Mouse (Mus musculus) midbrain, postnatal 0 days (tissue): Measurements from ENCODE around the gene Ifi213. TPM values are rescaled to one million over a fixed set of nuclear protein-coding genes. Genes with fewer than 3 reads are reported as not detected.
"Not testable (repeated sequence)": the region's sequence is repeated elsewhere in the genome, so short reads cannot be mapped to it uniquely, and the experiment has no call there.

Experiments
- ATAC-seq: fragments of 200-750 bp; cut with Nextera tagmentation; 2 replicates; pipeline ENCODE4 v1.8.0; 2017; ENCODE audit warnings: moderate number of reproducible peaks, mild to moderate bottlenecking, moderate TSS enrichment, moderate library complexity; ENCODE audit not compliant: low FRiP score
- DNase-seq: peaks from one replicate; pipeline ENCODE4 v3.0.0-alpha.2; 2015; ENCODE audit warnings: low spot score
- H3K27ac ChIP-seq: fragments of 300-500 bp; sonication (generic); 2 replicates; pipeline ENCODE4 v1.5.1; 2014; ENCODE audit warnings: low read depth, mild to moderate bottlenecking, low read length, mixed read lengths
- H3K27me3 ChIP-seq: fragments of 300-500 bp; sonication (generic); 2 replicates; pipeline ENCODE4 v1.6.1; 2014; ENCODE audit warnings: low read length, control low read depth, mixed read lengths; ENCODE audit not compliant: insufficient read depth
- H3K36me3 ChIP-seq: fragments of 300-500 bp; sonication (generic); 2 replicates; pipeline ENCODE4 v1.6.1; 2014; ENCODE audit warnings: low read length, control low read depth, mixed read lengths; ENCODE audit not compliant: insufficient read depth
- H3K4me1 ChIP-seq: fragments of 300-500 bp; sonication (generic); 2 replicates; pipeline ENCODE4 v1.6.1; 2014; ENCODE audit warnings: mild to moderate bottlenecking, control low read depth, antibody characterized with exemption, low read length, mixed read lengths; ENCODE audit not compliant: insufficient read depth
- H3K4me2 ChIP-seq: fragments of 300-500 bp; sonication (generic); 2 replicates; pipeline ENCODE4 v1.6.1; 2014; ENCODE audit warnings: low read depth, mild to moderate bottlenecking, low read length, mixed read lengths; ENCODE audit not compliant: poor library complexity, severe bottlenecking
- H3K4me3 ChIP-seq: fragments of 300-500 bp; sonication (generic); 2 replicates; pipeline ENCODE4 v1.5.1; 2014; ENCODE audit warnings: low read depth, mild to moderate bottlenecking, low read length, moderate library complexity
- H3K9ac ChIP-seq: fragments of 300-500 bp; sonication (generic); replicated peaks from 2 replicates; pipeline ENCODE4 v1.6.1; 2014; ENCODE audit warnings: mild to moderate bottlenecking, low read length, moderate library complexity, mixed read lengths; ENCODE audit not compliant: poor library complexity, severe bottlenecking
- H3K9me3 ChIP-seq: fragments of 300-500 bp; sonication (generic); 2 replicates; pipeline ENCODE4 v1.6.1; 2016; ENCODE audit warnings: low read length, control low read depth
- CTCF ChIP-seq: IDR thresholded peaks from 2 replicates; pipeline ENCODE4 v1.5.1; 2016; ENCODE audit warnings: antibody characterized with exemption, mild to moderate bottlenecking
- WGBS: fragments of 180-500 bp; shearing (Covaris S2); extraction: QIAGEN DNeasy Blood & Tissue Kit; methylation state at CpG from one replicate; pipeline ENCODE4 v1.1.7; 2014; 5-methylcytosine and 5-hydroxymethylcytosine counted together
- polyA plus RNA-seq: library from polyadenylated mRNA; unstranded; fragments of >200 nt; fragmentation: Nextera tagmentation; extraction: Ambion mirVana; gene quantifications from 2 replicates; pipeline ENCODE4 v1.2.1, GENCODE M21; 2015
- total RNA-seq: library from RNA; depleted of rRNA; stranded (reverse); fragments of >200 nt; gene quantifications from 2 replicates; pipeline ENCODE4 v1.2.3, GENCODE M21; 2014; rRNA removed

Ifi213 gene
- total RNA-seq = 0.22 TPM in 1 of 2 replicates, not detected in the other
- polyA plus RNA-seq = not detected in 2 replicates

DNA sequence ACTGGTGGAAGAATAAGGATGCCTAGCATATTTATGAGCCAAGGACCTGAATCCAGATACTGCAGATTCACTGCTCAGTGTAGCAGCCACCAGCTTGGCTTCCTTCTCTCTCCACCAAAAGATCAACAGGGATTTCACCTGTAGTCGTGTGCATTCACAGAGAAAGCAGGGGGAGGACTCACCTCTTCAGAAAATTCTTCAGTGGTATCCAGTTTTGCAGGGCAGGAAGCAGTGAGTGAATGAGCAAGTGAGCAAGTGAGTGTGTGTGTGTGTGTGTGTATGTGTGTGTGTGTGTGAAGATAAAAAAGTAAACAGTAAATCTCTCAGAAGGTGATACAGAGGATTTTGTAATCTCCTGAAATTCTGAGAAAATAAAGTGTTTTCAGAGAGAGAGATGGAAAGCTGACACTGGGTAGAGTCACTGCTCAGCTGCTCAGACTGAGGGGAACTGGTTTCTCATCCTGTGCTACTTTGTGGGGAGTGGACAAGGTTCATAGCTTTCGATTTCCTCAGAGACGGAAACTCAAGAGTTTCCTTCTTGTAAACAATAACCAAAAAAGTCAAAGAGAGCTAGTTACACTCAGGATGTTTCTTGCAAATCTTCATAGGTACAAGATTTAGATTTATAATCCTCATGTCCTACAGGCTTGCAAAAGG, at the start of gene Ifi213:
Gene Ifi213, minus strand, starts transcription at position 437 of the 657 bp plus-strand sequence.
- H3K27ac ChIP-seq, DNase-seq, H3K9me3 ChIP-seq, H3K9ac ChIP-seq, ATAC-seq, H3K4me3 ChIP-seq, H3K27me3 ChIP-seq, H3K4me1 ChIP-seq, H3K4me2 ChIP-seq, H3K36me3 ChIP-seq: not testable (repeated sequence)
- 80% methylated on average over 3 of the region's 3 CpGs for WGBS

DNA sequence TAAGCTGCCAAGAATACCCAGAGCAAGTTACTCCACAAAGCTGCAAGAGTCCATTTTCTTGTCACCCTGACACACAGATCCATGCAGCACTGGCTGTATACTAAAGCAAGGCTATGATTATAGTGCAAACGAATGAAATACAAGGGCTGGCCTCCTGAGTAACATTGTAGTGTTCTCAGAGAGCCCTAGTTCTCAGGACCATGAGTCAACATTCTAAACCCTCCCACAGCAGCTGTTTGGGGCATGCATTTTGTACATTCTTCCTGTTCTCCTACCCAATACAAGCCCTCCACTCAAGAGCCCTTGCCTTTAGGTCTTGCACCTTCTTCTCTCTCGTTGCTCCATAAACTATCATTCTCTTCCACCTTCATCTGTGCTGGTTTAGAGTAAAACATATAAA, 46.3 kb upstream of the Ifi213 start:
- Histone ChIP-seq H3K36me3 (no peaks in the 10 kb centered on the region), H3K4me3 (no peak overlapping the region), H3K4me1 (no peaks in the 10 kb centered on the region), H3K27ac (no peak overlapping the region), H3K27me3 (no peaks in the 10 kb centered on the region), H3K9me3 (no peaks in the 10 kb centered on the region), H3K9ac (no peak overlapping the region), H3K4me2 (no peak overlapping the region)
- DNase-seq = no peak
- ATAC-seq = no peak
- TF ChIP-seq CTCF = no peak
- WGBS = 84% methylated on average over 2 of the region's 2 CpGs

DNA sequence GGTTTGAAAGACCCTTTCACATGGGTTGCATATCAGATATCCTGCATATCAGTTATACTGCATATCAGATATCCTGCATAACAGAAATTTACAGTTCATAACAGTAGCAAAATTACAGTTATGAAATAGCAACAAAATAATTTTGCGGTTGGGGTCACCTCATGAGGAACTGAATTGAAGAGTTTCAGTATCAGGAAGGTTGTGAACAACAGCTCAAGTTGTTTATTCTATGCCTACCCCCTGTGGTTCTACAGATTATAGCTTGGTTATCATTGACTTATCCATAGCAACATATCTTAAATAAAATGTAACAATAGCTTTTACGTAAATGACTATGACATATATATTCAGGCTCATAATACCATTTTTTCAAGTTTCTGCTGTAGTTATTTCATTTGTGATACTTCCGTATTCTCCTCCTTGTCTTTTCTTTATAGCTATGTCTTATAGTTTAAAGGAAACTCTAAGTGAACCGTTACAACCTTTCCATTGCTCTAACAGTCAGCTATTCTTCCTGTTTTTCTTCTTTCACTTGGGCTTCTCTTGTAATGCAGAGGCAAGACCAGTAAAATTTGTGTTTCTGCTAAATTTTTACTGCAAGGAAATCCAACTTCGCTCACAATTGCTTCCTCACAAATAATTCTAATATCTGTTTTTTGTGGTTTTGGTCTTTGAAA, 35.0 kb upstream of the Ifi213 start:
- H3K9ac ChIP-seq = no peak overlapping the region
- no peak overlapping the region for H3K4me3 ChIP-seq
- no peak overlapping the region for H3K4me2 ChIP-seq
- ATAC-seq = no peak
- no peak for TF ChIP-seq CTCF
- no peaks in the 10 kb centered on the region for H3K9me3 ChIP-seq
- no peaks in the 10 kb centered on the region for H3K4me1 ChIP-seq
- H3K27me3 ChIP-seq = no peaks in the 10 kb centered on the region
- H3K36me3 ChIP-seq = no peaks in the 10 kb centered on the region
- DNase-seq = no peak
- 92% methylated on average over 5 of the region's 5 CpGs for WGBS
- no peak overlapping the region for H3K27ac ChIP-seq

DNA sequence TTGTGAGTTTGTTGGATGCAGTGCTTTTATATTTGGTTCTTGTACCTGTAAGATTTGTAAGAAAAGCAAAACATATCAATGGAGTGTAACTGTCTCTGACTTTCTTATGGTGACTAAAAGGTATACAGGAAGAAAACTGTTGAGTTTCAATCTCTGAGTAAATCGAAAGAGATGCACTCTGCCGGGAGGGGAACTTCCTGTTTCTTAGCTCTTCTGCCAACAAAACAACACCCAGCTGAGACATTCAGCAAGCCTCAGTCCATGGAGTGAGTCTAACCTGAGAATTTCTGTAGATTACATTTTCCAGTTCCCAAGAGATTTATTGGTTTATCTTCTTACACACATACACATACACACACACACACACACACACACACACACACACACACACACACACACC, 31.5 kb upstream of the Ifi213 start, which contains the start of gene Ifi209:
Gene Ifi209, plus strand, starts transcription at position 296 of the 400 bp plus-strand sequence.
- H3K36me3 ChIP-seq, H3K4me2 ChIP-seq, DNase-seq, H3K27me3 ChIP-seq, H3K9me3 ChIP-seq, H3K9ac ChIP-seq, H3K4me3 ChIP-seq, ATAC-seq, H3K27ac ChIP-seq, H3K4me1 ChIP-seq: not testable (repeated sequence)
- WGBS = 83% methylated on average over 2 of the region's 2 CpGs

DNA sequence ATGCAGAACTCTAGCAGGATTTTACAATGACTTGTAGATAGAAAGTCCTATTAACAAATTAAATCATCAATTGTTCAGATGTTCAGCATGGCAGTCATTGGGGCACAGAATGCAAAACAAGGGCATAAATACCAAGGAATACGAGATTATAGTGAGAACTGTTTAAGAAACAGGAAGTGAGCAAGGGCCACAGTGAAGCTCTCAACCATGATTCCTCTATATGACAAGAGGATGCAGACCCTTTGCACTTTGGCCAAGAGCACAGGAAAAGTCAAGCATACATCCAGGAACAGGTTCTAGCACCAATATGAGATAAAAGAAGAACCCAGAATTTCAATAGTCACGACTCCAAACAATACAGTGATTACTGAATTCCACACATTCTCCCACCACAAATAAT, 27.6 kb upstream of the Ifi213 start:
- TF ChIP-seq CTCF = no peak
- 77% methylated on average over 2 of the region's 2 CpGs for WGBS
- no peak for ATAC-seq

DNA sequence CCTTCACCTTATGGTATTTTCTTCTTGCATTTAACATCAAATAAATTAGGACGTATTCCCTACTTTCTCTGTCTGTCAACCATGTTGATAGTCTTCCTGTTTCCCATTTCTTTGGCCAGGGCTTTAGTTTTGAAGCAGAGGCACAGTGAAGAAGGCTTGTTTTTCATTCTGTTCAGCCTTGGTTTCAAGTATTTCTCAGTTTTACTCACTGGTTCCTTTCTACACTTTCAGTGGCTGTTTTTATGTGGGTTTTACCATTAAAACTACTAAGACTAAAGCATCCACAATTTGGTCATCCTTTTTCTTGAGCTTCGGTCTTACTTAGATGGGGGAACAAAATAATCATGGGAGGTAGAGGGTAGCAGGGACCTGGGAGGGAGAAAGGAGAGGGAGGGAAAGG, 25.0 kb upstream of the Ifi213 start:
- DNase-seq = no peak
- Histone ChIP-seq H3K9ac (no peak overlapping the region), H3K4me2 (no peak overlapping the region), H3K36me3 (no peaks in the 10 kb centered on the region), H3K27ac (no peak overlapping the region), H3K9me3 (no peaks in the 10 kb centered on the region), H3K4me3 (no peak overlapping the region), H3K27me3 (no peaks in the 10 kb centered on the region), H3K4me1 (no peaks in the 10 kb centered on the region)
- 86% methylated on average over 2 of the region's 2 CpGs for WGBS
- ATAC-seq = no peak
- TF ChIP-seq CTCF = no peak

More for the DNA sequence above, 27.6 kb upstream of the Ifi213 start:
- no peaks in the 10 kb centered on the region for H3K9me3 ChIP-seq
- H3K36me3 ChIP-seq = no peaks in the 10 kb centered on the region
- no peaks in the 10 kb centered on the region for H3K4me1 ChIP-seq
- DNase-seq = no peak
- H3K4me3 ChIP-seq = no peak overlapping the region
- no peaks in the 10 kb centered on the region for H3K27me3 ChIP-seq
- no peak overlapping the region for H3K4me2 ChIP-seq
- H3K27ac ChIP-seq = no peak overlapping the region
- H3K9ac ChIP-seq = no peak overlapping the region

DNA sequence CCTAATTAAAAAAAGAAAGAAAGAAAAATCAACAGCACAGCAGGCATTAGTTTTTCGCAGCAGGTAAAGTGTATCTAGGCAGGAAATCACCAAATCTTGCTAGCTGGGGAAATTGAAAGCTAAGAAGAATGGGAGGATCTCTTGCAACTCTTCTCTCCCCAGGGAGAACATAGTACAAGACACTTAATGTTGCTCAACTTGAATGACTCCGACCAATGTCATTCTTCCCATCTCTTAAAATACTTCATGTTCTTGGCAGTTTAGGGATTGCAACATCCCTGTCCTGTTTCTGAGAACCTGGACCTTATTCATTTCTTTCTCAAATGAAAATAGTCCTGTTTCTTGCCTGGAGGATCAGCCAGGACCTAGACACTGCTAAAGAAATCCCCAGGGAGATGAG, 23.1 kb upstream of the Ifi213 start:
- WGBS = 80% methylated on average over 2 of the region's 2 CpGs
- not testable (repeated sequence) for H3K9ac ChIP-seq, H3K9me3 ChIP-seq, H3K4me1 ChIP-seq, H3K4me2 ChIP-seq, H3K27me3 ChIP-seq, ATAC-seq, H3K27ac ChIP-seq, H3K4me3 ChIP-seq, DNase-seq, H3K36me3 ChIP-seq

DNA sequence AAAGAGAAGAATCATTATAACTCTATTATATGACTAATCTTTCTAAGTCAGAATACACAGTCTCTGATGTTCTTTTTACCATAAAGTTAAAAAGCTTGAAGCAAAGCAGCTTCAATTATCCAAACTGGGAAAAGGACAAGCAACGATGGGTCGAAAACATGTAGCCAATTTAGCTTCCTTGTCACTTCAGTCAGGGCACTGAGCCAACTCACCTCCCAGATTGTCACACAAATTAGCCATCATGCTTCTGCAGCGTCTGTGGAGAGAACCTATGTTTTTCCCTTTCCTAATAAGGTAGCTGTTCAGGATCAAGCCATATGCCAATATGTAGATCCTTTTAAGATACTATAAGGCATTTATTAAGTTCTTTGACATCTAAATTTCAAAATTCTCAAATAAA, 11.2 kb upstream of the Ifi213 start:
- not testable (repeated sequence) for H3K36me3 ChIP-seq, H3K27me3 ChIP-seq, H3K4me1 ChIP-seq, H3K9me3 ChIP-seq, H3K27ac ChIP-seq, H3K4me2 ChIP-seq, H3K9ac ChIP-seq, ATAC-seq, H3K4me3 ChIP-seq
- WGBS = 64% methylated on average over 3 of the region's 3 CpGs
- DNase-seq = peak; percentile 4
